Mouse (Mus musculus) embryonic fibroblast, embryonic 13.5 days (primary cell): ENCODE measurements at regions not wholly inside any gene's neighbourhood (a gene's known extent, or its start where the extent isn't known, plus 50 kb on each side); places are given as distances from the start of the nearest gene placed in this dataset.

Experiments used
- H3K27ac ChIP-seq: 2 replicates; pipeline ENCODE4 v1.5.1; 2012; ENCODE audit warnings: low read length, control low read depth, inconsistent platforms; ENCODE audit not compliant: insufficient read depth
- H3K4me1 ChIP-seq: 2 replicates; pipeline ENCODE4 v1.6.1; 2011; ENCODE audit warnings: low read length; ENCODE audit not compliant: control insufficient read depth, insufficient read depth
- H3K4me3 ChIP-seq: 2 replicates; pipeline ENCODE4 v1.5.1; 2011; ENCODE audit warnings: mild to moderate bottlenecking, control low read depth, low read length; ENCODE audit not compliant: insufficient read depth
- CTCF ChIP-seq: IDR thresholded peaks from 2 replicates; pipeline ENCODE4 v1.5.1; 2011; ENCODE audit warnings: mild to moderate bottlenecking, control low read depth, low read length, moderate library complexity, borderline replicate concordance; ENCODE audit not compliant: insufficient read depth
- POLR2A ChIP-seq: IDR thresholded peaks from 2 replicates; pipeline ENCODE4 v1.6.1; 2011; ENCODE audit warnings: low read depth, mild to moderate bottlenecking, control low read depth, low read length, moderate library complexity

- Histone ChIP-seq H3K4me3 (no peak overlapping the region), H3K27ac (no peak overlapping the region), H3K4me1 (peaks cover 6% of the 10 kb centered on the region)
- no peak for TF ChIP-seq CTCF
- TF ChIP-seq POLR2A = no peak
These were observed 63.8 kb upstream of the Pja1 start for GRCm38 (mm10) chrX:99534922-99535321.

DNA sequence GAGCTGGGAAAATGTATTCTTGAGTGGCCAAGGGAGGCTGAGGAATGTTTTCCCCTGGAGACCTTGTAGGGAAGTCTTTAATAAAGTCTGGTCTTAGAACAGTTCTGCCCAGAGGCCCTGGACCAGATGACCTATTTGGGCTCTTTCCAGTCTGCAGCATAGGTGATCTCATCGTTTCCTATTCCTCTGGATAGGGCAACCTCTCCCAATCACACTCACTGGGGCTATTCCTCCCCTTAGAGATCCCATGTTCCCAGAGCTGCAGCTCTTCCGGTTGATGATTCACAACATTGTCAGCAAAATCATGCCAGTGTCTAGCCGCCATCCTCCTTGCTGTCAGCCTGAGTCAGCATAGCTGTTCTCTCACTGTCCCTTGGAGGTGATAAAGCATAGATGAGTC lies 60.1 kb upstream of the Pja1 start:
- no peak overlapping the region for H3K4me3 ChIP-seq
- H3K27ac ChIP-seq = peak overlapping the region; percentile 87; the same call in 1 of the 2 replicates
- peaks cover 7% of the 10 kb centered on the region for H3K4me1 ChIP-seq
- TF ChIP-seq CTCF = no peak
- TF ChIP-seq POLR2A = no peak

DNA sequence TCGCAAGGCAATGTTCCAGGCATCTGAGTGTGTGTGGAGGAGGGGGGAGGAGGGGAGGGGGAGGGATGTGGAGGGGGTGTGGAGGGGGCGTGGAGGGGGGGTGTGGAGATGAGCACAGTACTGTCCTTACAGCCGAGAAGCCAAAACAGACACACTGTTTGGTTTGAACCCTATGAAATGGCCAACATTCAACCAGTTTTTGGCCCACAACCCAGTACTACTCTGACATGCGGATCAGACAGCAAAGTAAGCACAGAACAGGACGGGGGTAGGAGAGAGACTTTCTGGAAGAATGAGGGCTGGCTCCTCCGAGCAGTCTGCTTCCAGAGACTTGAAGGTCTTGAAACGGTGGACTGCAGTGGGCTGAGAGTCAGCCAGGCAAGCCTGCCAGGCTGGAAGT lies 59.4 kb upstream of the Pja1 start:
- peak overlapping the region; percentile 87 for H3K27ac ChIP-seq
- H3K4me3 ChIP-seq = no peak overlapping the region
- peaks cover 7% of the 10 kb centered on the region for H3K4me1 ChIP-seq
- TF ChIP-seq CTCF (no peak), POLR2A (no peak)

GRCm38 (mm10) chrX:99523306-99523705 lies 52.2 kb upstream of the Pja1 start:
- TF ChIP-seq CTCF (no peak), POLR2A (no peak)
- H3K4me3 ChIP-seq = no peak overlapping the region
- peaks cover 3% of the 10 kb centered on the region; the same call in 1 of the 2 replicates for H3K4me1 ChIP-seq
- H3K27ac ChIP-seq = peak overlapping the region; percentile 24

DNA sequence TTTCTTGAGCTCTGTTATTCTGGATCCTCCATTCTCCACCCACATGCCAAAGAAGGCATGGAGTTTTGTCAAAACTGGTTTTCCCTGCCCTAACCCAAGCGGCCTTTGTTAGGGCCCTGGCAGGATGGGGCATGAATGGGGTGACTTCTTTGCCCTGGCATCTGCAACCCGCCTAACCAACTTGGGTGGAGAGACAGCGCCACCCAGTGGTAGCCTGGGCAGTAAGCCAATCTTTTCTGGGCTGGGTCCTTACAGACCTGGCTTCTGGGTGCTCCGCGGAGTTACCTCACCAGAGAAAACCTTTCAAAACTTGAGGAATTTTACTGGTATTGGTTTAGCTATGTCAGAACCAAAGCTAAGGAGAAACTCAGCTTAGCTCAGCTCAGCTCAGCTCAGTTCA lies 51.8 kb upstream of the Pja1 start:
- peak overlapping the region; percentile 24; the same call in 1 of the 2 replicates for H3K27ac ChIP-seq
- TF ChIP-seq CTCF (peak; percentile 75), POLR2A (no peak)
- peaks cover 3% of the 10 kb centered on the region; the same call in 1 of the 2 replicates for H3K4me1 ChIP-seq
- H3K4me3 ChIP-seq = no peak overlapping the region

- H3K4me1 ChIP-seq = peaks cover 3% of the 10 kb centered on the region
- no peak for TF ChIP-seq POLR2A
- no peak for TF ChIP-seq CTCF
- H3K27ac ChIP-seq = no peak overlapping the region
- no peak overlapping the region for H3K4me3 ChIP-seq
These were observed 51.2 kb upstream of the Pja1 start for GRCm38 (mm10) chrX:99522289-99522688.

DNA sequence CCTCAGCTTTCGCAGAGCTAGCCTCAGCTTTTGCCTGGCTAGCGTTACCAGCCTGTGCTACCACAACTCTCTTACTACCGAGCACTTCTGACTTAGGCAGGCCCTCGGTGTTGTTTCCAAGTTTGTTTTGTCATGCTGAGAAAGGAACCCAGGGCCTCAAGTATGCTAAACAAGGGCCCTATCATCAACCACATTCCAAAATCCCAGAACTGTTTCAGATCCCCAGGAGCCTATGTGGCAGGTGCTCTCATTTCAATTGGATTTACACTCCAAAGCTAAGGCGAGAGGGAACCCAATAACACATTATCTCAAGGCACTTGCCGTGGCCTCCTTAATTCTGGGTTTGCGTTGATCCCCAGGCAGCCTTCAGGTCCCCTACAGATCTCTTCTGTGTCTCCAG lies 50.8 kb upstream of the Pja1 start:
- Histone ChIP-seq H3K27ac (no peak overlapping the region), H3K4me1 (peaks cover 3% of the 10 kb centered on the region), H3K4me3 (no peak overlapping the region)
- no peak for TF ChIP-seq POLR2A
